Mouse (Mus musculus): ENCODE measurements around the gene Trpc7.

DNA sequence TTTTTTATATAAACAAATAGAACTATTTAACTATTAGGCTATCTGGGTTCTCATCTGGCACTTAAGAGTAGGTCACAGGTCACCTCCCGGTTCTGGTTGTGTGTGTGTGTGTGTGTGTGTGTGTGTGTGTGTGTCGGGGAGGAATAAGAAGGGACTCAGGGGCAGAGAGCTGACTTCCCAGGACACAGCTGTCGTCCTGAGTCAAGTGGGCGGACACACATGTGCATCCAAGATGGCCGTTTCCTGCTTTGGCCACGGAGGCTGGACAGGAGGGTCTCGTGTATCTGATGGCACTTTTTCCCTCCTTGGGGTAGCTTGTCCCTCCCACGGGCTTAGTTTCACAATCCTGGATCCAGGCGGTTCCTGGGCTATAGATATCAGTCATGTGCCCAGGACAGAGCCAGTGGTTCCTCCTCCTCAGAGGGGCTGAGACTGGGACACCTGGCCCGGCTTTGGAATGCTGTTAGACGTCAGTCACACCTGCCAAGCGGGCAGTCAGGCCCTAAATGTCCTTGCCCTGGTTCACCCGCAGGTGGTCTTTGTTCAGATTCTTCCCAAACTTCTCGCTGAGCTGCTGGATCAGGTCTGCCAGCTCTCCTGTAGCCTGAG, 122.4 kb downstream of the Trpc7 start:
- no peak for TF ChIP-seq CTCF (IDR thresholded peaks at IDR 0.05; ENCODE audit: low read depth, low read length)
- no peak for TF ChIP-seq EP300 (IDR thresholded peaks at IDR 0.05; ENCODE audit: insufficient read depth, low read depth, low read length)
